Mouse (Mus musculus): ENCODE measurements at regions not wholly inside any gene's neighbourhood (a gene's known extent, or its start where the extent isn't known, plus 50 kb on each side); places are given as distances from the start of the nearest gene placed in this dataset.
A peak's percentile ranks its signal among the peaks of the same experiment; 100 is the strongest.
"Not testable (repeated sequence)": the region's sequence is repeated elsewhere in the genome, so short reads cannot be mapped to it uniquely, and the experiment has no call there.

- H3ac ChIP-seq (ENCODE audit: control insufficient read depth, insufficient read length, low read depth): no peak overlapping the region
Observed at GRCm38 (mm10) chr2:181930037-181930436, 60.9 kb upstream of the Gm14496 start.

GRCm38 (mm10) chr2:181930538-181930937 lies 60.4 kb upstream of the Gm14496 start:
- H3K4me3 ChIP-seq (ENCODE audit: insufficient read depth, poor library complexity, severe bottlenecking); H3K27me3 ChIP-seq (ENCODE audit: control insufficient read depth, insufficient read depth, insufficient read length); H3K79me2 ChIP-seq (ENCODE audit: control insufficient read depth, insufficient read depth); H3K36me3 ChIP-seq (ENCODE audit: control insufficient read depth, insufficient read depth); H3ac ChIP-seq (ENCODE audit: control insufficient read depth, insufficient read length, low read depth); H3K79me3 ChIP-seq (ENCODE audit: low read depth): not testable (repeated sequence)

More at GRCm38 (mm10) chr2:181930037-181930436, 60.9 kb upstream of the Gm14496 start:
- Histone ChIP-seq H3K79me2 (ENCODE audit: control insufficient read depth, insufficient read depth) (no peaks in the 10 kb centered on the region), H3K36me3 (ENCODE audit: control insufficient read depth, insufficient read depth) (no peaks in the 10 kb centered on the region), H3K79me3 (ENCODE audit: low read depth) (no peaks in the 10 kb centered on the region), H3K27me3 (ENCODE audit: control insufficient read depth, insufficient read depth, insufficient read length) (no peaks in the 10 kb centered on the region), H3K4me3 (ENCODE audit: insufficient read depth, poor library complexity, severe bottlenecking) (no peak overlapping the region)
- no peak for TF ChIP-seq FOSL1 (IDR thresholded peaks at IDR 0.05; ENCODE audit: insufficient read depth, low read length, poor library complexity, severe bottlenecking)
- no peak for TF ChIP-seq CTCF (IDR thresholded peaks at IDR 0.05; ENCODE audit: control insufficient read depth, insufficient read depth, insufficient read length)
- TF ChIP-seq USF1 (IDR thresholded peaks at IDR 0.05; ENCODE audit: low read depth): no peak
- TF ChIP-seq CEBPB (IDR thresholded peaks at IDR 0.05; ENCODE audit: low read depth): no peak
- TF ChIP-seq MYOD1 (IDR thresholded peaks at IDR 0.05; ENCODE audit: control insufficient read depth, insufficient read length, low read depth): no peak
- TF ChIP-seq MAX (IDR thresholded peaks at IDR 0.05): no peak
- TF ChIP-seq MYOG (IDR thresholded peaks at IDR 0.05; ENCODE audit: control insufficient read depth, extremely low read depth, insufficient read length): no peak

- not testable (repeated sequence) for H3K79me2 ChIP-seq (ENCODE audit: control insufficient read depth, insufficient read depth); H3K79me3 ChIP-seq (ENCODE audit: low read depth); H3K27me3 ChIP-seq (ENCODE audit: control insufficient read depth, insufficient read depth, insufficient read length); H3K4me3 ChIP-seq (ENCODE audit: insufficient read depth, poor library complexity, severe bottlenecking); H3ac ChIP-seq (ENCODE audit: control insufficient read depth, insufficient read length, low read depth); H3K36me3 ChIP-seq (ENCODE audit: control insufficient read depth, insufficient read depth)
Observed at GRCm38 (mm10) chr2:181931077-181931815, 59.7 kb upstream of the Gm14496 start.

GRCm38 (mm10) chr2:181931918-181932605 lies 58.9 kb upstream of the Gm14496 start:
- Histone ChIP-seq H3K36me3 (ENCODE audit: control insufficient read depth, insufficient read depth) (no peaks in the 10 kb centered on the region), H3K27me3 (ENCODE audit: control insufficient read depth, insufficient read depth, insufficient read length) (no peaks in the 10 kb centered on the region), H3K79me3 (ENCODE audit: low read depth) (no peaks in the 10 kb centered on the region), H3ac (ENCODE audit: control insufficient read depth, insufficient read length, low read depth) (no peak overlapping the region), H3K79me2 (ENCODE audit: control insufficient read depth, insufficient read depth) (no peaks in the 10 kb centered on the region), H3K4me3 (ENCODE audit: insufficient read depth, poor library complexity, severe bottlenecking) (no peak overlapping the region)
- no peak for TF ChIP-seq CTCF (IDR thresholded peaks at IDR 0.05; ENCODE audit: control insufficient read depth, insufficient read depth, insufficient read length)
- peak; percentile 3 for TF ChIP-seq CEBPB (IDR thresholded peaks at IDR 0.05; ENCODE audit: low read depth)
- TF ChIP-seq FOSL1 (IDR thresholded peaks at IDR 0.05; ENCODE audit: insufficient read depth, low read length, poor library complexity, severe bottlenecking): no peak
- no peak for TF ChIP-seq MYOG (IDR thresholded peaks at IDR 0.05; ENCODE audit: control insufficient read depth, extremely low read depth, insufficient read length)
- TF ChIP-seq MYOD1 (IDR thresholded peaks at IDR 0.05; ENCODE audit: control insufficient read depth, insufficient read length, low read depth): no peak
- TF ChIP-seq USF1 (IDR thresholded peaks at IDR 0.05; ENCODE audit: low read depth): peak; percentile 50
- TF ChIP-seq MAX (IDR thresholded peaks at IDR 0.05): no peak
